Mouse (Mus musculus) myocyte (in vitro differentiated cells): ENCODE measurements around the gene Selenoo. TPM values are rescaled to one million over a fixed set of nuclear protein-coding genes. Genes with fewer than 3 reads are reported as not detected.
A peak's percentile ranks its signal among the peaks of the same experiment; 100 is the strongest.

ENCODE experiments used
- H3K27me3 ChIP-seq: one replicate; pipeline ENCODE4 v1.6.1; 2011; ENCODE audit not compliant: control insufficient read depth, insufficient read depth, insufficient read length
- H3K36me3 ChIP-seq: one replicate; pipeline ENCODE4 v1.6.1; 2011; ENCODE audit not compliant: control insufficient read depth, insufficient read depth
- H3K4me2 ChIP-seq: one replicate; pipeline ENCODE4 v1.6.1; 2011; ENCODE audit warnings: low read depth, control low read depth
- H3K4me3 ChIP-seq: one replicate; pipeline ENCODE4 v1.5.1; 2011; ENCODE audit warnings: mild to moderate bottlenecking, control low read depth, moderate library complexity
- H3K79me2 ChIP-seq: one replicate; pipeline ENCODE4 v1.6.1; 2011; ENCODE audit not compliant: control insufficient read depth, insufficient read depth
- H3ac ChIP-seq: one replicate; pipeline ENCODE4 v1.6.1; 2011; ENCODE audit not compliant: control insufficient read depth, insufficient read length
- CEBPB ChIP-seq: IDR thresholded peaks from 2 replicates; pipeline ENCODE4 v1.6.1; 2011; ENCODE audit warnings: mild to moderate bottlenecking, moderate library complexity; ENCODE audit not compliant: poor library complexity, insufficient read depth, severe bottlenecking
- E2F4 ChIP-seq: IDR thresholded peaks from one replicate; pipeline ENCODE4 v1.6.1; 2011; ENCODE audit warnings: mild to moderate bottlenecking, control low read depth, moderate library complexity; ENCODE audit not compliant: insufficient read depth
- MAX ChIP-seq: IDR thresholded peaks from one replicate; pipeline ENCODE4 v1.6.1; 2011; ENCODE audit warnings: low read depth, mild to moderate bottlenecking, control low read depth
- MYOD1 ChIP-seq, 3 experiments: IDR thresholded peaks; one replicate each; pipeline ENCODE4 v1.6.1; 2011; ENCODE audit warnings: control low read depth in 2 of 3, low read depth in 2 of 3, mild to moderate bottlenecking in 2 of 3, moderate library complexity in 1 of 3; ENCODE audit not compliant: insufficient read length in 2 of 3, control insufficient read depth in 1 of 3
- MYOG ChIP-seq, 3 experiments: IDR thresholded peaks; one replicate each; pipeline ENCODE4 v1.6.1; 2011; ENCODE audit warnings: control low read depth in 2 of 3, low read depth in 2 of 3, mild to moderate bottlenecking in 2 of 3; ENCODE audit not compliant: insufficient read length in 2 of 3, control insufficient read depth in 1 of 3, insufficient read depth in 1 of 3
- POLR2A ChIP-seq: IDR thresholded peaks from one replicate; pipeline ENCODE4 v1.6.1; 2011; ENCODE audit warnings: low read depth, mild to moderate bottlenecking, control low read depth, moderate library complexity; ENCODE audit not compliant: insufficient read length
- POLR2AphosphoS2 ChIP-seq: IDR thresholded peaks from one replicate; pipeline ENCODE4 v1.6.1; 2011; ENCODE audit warnings: low read depth, control low read depth; ENCODE audit not compliant: insufficient read length
- REST ChIP-seq: IDR thresholded peaks from one replicate; pipeline ENCODE4 v1.6.1; 2011; ENCODE audit warnings: mild to moderate bottlenecking, control low read depth, moderate library complexity; ENCODE audit not compliant: insufficient read depth, insufficient read length
- SRF ChIP-seq: IDR thresholded peaks from one replicate; pipeline ENCODE4 v1.6.1; 2011; ENCODE audit warnings: low read depth; ENCODE audit not compliant: control insufficient read depth, insufficient read length
- TCF12 ChIP-seq: IDR thresholded peaks from one replicate; pipeline ENCODE4 v1.6.1; 2011; ENCODE audit warnings: mild to moderate bottlenecking, control low read depth; ENCODE audit not compliant: poor library complexity, insufficient read depth, severe bottlenecking
- TCF3 ChIP-seq: IDR thresholded peaks from one replicate; pipeline ENCODE4 v1.6.1; 2011; ENCODE audit warnings: low read depth, control low read depth; ENCODE audit not compliant: insufficient read length
- USF1 ChIP-seq: IDR thresholded peaks from one replicate; pipeline ENCODE4 v1.6.1; 2011; ENCODE audit warnings: low read depth, mild to moderate bottlenecking, control low read depth, moderate library complexity
- polyA plus RNA-seq: library from polyadenylated mRNA; unstranded; fragments of >200 nt; fragmentation: generic; extraction: Trizol; gene quantifications from one replicate; pipeline ENCODE4 v1.2.1, GENCODE M21; 2012; ENCODE audit warnings: missing spikeins

Selenoo gene
- polyA plus RNA-seq, 1 experiment: 23.8 TPM

- peaks cover 5% of the 10 kb centered on the region for H3K36me3 ChIP-seq
- H3K27me3 ChIP-seq: no peaks in the 10 kb centered on the region
- no peak for TF ChIP-seq SRF
- TF ChIP-seq E2F4: no peak
- no peak for TF ChIP-seq POLR2A
- TF ChIP-seq MYOD1 (IDR thresholded peaks at IDR 0.05; ENCODE audit: control insufficient read depth in 1 of 3, insufficient read length in 2 of 3, low read depth in 2 of 3): no peak
- no peak for TF ChIP-seq MAX
- no peak for TF ChIP-seq CEBPB
- no peak for TF ChIP-seq REST
- no peak for TF ChIP-seq TCF3
- no peak for TF ChIP-seq USF1
- TF ChIP-seq TCF12: no peak
- no peak for TF ChIP-seq MYOG (IDR thresholded peaks at IDR 0.05; ENCODE audit: control insufficient read depth in 1 of 3, insufficient read depth in 1 of 3, insufficient read length in 2 of 3, low read depth in 2 of 3)
- TF ChIP-seq POLR2AphosphoS2: no peak
- H3K4me3 ChIP-seq: no peak overlapping the region
- H3K4me2 ChIP-seq: no peak overlapping the region
- H3ac ChIP-seq: no peak overlapping the region
- H3K79me2 ChIP-seq: no peaks in the 10 kb centered on the region
Measured at GRCm38 (mm10) chr15:89130245-89130644, 41.4 kb downstream of the Selenoo start.

GRCm38 (mm10) chr15:89131316-89131715 lies 42.4 kb downstream of the Selenoo start:
- Histone ChIP-seq H3K79me2 (no peaks in the 10 kb centered on the region), H3K36me3 (peaks cover 5% of the 10 kb centered on the region), H3K4me3 (no peak overlapping the region), H3K4me2 (no peak overlapping the region), H3K27me3 (no peaks in the 10 kb centered on the region), H3ac (no peak overlapping the region)
- TF ChIP-seq MAX (no peak), SRF (no peak), USF1 (no peak), CEBPB (no peak), POLR2A (no peak), MYOD1 (IDR thresholded peaks at IDR 0.05; ENCODE audit: control insufficient read depth in 1 of 3, insufficient read length in 2 of 3, low read depth in 2 of 3) (no peak)

GRCm38 (mm10) chr15:89136461-89137155 lies 47.7 kb downstream of the Selenoo start:
- Histone ChIP-seq H3K27me3 (no peaks in the 10 kb centered on the region), H3K4me3 (no peak overlapping the region), H3K4me2 (no peak overlapping the region), H3K36me3 (no peaks in the 10 kb centered on the region), H3K79me2 (no peaks in the 10 kb centered on the region), H3ac (no peak overlapping the region)
- TF ChIP-seq USF1: no peak

- Histone ChIP-seq H3K36me3 (no peaks in the 10 kb centered on the region), H3K4me2 (peak overlapping the region; percentile 22), H3ac (no peak overlapping the region), H3K27me3 (no peaks in the 10 kb centered on the region), H3K4me3 (no peak overlapping the region), H3K79me2 (no peaks in the 10 kb centered on the region)
- TF ChIP-seq POLR2AphosphoS2 (no peak), MYOG (IDR thresholded peaks at IDR 0.05; ENCODE audit: control insufficient read depth in 1 of 3, insufficient read depth in 1 of 3, insufficient read length in 2 of 3, low read depth in 2 of 3) (peak in 1 of 3 experiments; percentile 32)
Measured at GRCm38 (mm10) chr15:89137378-89138045, 48.6 kb downstream of the Selenoo start.

GRCm38 (mm10) chr15:89138046-89138405 lies 49.1 kb downstream of the Selenoo start:
- Histone ChIP-seq H3K4me2 (no peak overlapping the region), H3K27me3 (no peaks in the 10 kb centered on the region), H3K36me3 (no peaks in the 10 kb centered on the region), H3K4me3 (no peak overlapping the region), H3ac (no peak overlapping the region), H3K79me2 (no peaks in the 10 kb centered on the region)
- TF ChIP-seq USF1: no peak
- no peak for TF ChIP-seq POLR2AphosphoS2
- no peak for TF ChIP-seq MAX
- no peak for TF ChIP-seq MYOG (IDR thresholded peaks at IDR 0.05; ENCODE audit: control insufficient read depth in 1 of 3, insufficient read depth in 1 of 3, insufficient read length in 2 of 3, low read depth in 2 of 3)
- TF ChIP-seq REST: no peak
- no peak for TF ChIP-seq MYOD1 (IDR thresholded peaks at IDR 0.05; ENCODE audit: control insufficient read depth in 1 of 3, insufficient read length in 2 of 3, low read depth in 2 of 3)
- TF ChIP-seq TCF3: no peak
- TF ChIP-seq TCF12: no peak
- TF ChIP-seq E2F4: no peak
- TF ChIP-seq CEBPB: no peak
- TF ChIP-seq SRF: no peak
- no peak for TF ChIP-seq POLR2A
